Mouse (Mus musculus): ENCODE data around the gene Golt1a.

DNA sequence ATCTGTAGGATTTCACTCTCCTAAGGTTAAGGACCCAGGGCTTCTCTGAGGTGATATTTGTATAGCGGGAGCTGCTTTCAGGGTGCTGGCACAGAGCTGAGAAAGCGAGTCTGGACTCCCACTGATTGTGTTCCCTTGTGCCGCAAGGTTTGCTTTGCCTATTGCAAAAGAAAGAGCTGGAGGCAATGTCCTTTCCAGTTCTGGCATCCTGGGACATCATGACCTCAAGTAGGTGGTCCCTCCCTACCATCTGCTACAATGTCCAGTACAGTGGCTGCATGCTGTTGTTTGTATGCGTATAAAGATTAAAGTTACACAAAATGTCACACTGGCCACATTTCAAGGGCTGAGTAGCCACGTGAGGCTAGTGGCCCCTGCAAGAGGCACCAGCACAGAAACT lies 52.5 kb downstream of the Golt1a start:
- TF ChIP-seq CTCF (IDR thresholded peaks at IDR 0.05) (no peak), POLR2A (IDR thresholded peaks at IDR 0.05; ENCODE audit: insufficient read depth, low read depth, low read length) (no peak)
